Mouse (Mus musculus): ENCODE measurements around the gene Chchd6.

Gene Chchd6

DNA sequence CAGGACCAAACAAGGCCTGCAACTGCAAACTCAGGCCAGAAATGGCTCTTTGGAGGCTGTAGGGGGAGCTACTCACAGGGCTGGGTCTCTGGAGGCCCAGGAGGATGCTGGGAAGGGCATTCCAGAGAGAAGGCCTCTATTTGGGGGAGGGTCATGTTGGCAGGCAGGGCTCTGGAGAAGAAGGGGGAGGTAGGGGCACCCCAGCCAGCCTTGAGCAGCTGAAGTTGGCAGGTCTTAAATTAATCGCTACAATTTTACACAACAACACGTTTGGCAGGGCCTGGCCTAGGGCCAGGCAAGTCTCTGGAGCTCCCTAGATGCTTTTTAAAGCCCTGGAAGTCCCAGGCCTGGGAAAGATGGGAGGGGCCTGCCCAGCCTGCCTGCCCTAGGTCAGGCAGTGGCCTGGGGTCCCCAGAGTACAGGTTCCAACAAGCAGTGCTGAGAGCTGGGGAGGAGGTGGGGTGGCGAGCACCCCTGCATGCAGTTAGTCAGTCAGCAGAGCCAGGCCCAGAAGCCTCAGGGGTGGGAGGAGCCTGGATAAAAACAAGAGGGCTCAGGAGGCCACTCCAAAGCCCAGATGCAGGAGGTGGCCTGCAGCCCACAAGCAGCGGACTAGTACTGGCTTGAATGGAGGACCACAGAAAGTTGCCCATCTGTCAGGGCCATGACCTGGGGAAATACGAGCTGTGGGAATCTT is 243.9 kb downstream of the Chchd6 start:
- DNase-seq: peak; percentile 54 to 83

DNA sequence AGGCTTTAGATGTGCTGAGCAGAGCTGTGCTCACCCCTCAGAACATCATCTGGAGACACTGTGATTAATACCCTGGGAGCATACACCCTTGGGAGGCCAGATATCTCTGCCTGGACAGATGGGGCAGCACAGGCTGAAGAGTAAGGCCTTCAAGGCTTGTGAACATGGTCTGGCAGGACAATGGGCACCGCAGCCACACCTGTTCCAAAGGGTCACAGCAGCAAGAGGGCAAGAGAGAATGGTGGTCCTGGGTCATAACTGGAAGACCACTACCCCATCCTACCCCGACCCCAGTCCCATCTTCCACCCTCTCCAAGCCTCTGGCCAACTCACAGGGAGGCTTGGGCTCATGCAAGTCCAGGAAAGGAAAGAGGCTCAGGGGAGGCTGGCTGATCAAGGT is 244.9 kb downstream of the Chchd6 start:
- DNase-seq: no peak

DNA sequence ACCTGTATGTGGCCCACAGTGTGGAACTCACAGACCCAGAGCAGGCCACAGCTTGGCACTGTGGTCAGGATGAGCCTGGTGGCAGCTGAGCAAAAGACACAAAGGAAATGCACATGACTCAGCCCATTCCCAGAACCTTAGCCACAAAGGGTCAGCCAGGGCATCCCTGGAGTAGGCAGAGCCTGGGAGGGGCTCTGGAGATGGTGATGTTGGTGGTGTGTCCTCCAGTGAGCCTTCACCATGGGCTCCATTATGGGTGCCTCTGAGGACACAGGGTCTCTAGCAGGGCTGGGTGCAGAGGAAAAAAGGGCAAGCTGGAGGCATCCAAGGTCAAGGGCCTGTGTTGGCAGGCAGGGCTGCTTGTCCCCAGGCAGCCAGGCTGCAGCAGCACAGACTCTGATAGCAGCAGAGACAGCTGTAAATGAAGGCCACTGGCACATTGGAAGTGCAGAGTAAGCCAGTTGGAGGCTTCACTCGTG is 245.4 kb downstream of the Chchd6 start:
- no peak for DNase-seq

DNA sequence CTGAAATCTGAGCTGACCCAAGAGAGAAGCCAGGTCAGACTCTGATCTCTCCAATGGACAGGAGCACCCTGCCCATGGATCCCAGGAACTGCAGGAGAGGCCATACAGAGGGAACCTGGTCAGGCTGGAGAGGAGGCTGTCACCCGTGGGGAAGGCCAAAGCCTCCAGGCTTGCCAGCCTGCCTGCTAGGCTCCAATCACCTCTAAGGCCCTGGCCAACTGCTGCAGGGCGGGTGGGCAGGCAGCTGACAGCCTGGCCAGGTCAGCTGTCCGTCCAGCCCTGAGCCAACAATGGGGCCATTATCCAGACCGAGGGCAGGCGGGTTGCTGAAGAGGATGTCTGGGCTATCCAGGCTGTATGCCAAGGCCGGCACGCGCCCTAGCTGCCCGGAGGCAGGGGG is 247.1 kb downstream of the Chchd6 start:
- peak in 1 of 2 experiments; percentile 57 for DNase-seq

DNA sequence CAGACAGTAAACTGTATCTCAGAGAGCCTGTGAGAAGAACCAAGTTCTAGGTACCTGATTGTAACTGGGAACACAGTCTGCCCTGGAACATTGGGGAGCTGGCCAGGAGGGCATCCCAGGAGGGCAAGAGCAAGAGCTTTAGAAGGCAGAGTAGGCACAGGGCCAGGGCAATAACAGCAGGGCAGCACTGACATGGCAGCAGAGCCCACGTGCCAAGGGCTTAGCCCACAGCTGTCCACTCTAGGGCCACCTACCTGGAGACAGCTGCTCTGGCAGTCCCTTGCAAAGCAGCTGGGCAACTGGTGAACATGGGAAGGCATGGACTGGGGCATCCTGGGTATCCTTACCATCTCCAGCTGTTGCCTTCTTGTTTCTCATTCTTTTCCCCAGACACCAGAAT is 247.7 kb downstream of the Chchd6 start:
- no peak for DNase-seq

DNA sequence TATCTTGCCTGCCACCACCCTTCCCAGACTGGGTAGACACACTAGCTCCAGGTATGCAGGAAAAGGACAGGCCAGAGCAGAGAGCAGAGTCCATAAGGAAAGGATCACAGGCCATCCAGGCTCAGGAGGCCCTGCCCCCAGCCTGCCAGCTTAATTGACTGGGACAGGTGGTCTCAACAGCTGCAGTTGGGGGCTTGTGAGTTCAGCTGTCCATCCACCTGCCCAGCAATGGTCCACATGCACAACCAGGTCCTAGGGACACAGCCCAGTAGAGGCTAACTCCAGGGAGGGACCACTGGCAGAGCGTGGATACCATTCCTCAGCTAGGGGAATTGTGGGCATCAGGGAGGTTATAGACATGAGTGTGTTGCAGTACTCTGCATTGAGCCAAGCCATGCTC is 249.6 kb downstream of the Chchd6 start:
- no peak for DNase-seq

DNA sequence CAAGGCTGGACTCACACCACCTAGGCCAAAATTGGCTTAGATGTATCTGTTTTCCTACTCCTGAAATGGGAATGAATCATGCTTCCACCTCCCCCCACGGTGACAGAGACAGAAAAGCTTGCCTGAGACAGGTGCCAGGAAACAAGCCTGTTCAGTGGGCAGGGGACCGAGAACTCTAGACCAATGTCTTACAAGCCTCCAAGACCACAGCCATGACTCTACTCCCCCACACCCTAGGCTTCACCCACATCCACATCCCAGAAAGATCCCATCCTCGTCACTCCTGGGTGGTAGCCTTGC is 250.0 kb downstream of the Chchd6 start:
- no peak for DNase-seq

DNA sequence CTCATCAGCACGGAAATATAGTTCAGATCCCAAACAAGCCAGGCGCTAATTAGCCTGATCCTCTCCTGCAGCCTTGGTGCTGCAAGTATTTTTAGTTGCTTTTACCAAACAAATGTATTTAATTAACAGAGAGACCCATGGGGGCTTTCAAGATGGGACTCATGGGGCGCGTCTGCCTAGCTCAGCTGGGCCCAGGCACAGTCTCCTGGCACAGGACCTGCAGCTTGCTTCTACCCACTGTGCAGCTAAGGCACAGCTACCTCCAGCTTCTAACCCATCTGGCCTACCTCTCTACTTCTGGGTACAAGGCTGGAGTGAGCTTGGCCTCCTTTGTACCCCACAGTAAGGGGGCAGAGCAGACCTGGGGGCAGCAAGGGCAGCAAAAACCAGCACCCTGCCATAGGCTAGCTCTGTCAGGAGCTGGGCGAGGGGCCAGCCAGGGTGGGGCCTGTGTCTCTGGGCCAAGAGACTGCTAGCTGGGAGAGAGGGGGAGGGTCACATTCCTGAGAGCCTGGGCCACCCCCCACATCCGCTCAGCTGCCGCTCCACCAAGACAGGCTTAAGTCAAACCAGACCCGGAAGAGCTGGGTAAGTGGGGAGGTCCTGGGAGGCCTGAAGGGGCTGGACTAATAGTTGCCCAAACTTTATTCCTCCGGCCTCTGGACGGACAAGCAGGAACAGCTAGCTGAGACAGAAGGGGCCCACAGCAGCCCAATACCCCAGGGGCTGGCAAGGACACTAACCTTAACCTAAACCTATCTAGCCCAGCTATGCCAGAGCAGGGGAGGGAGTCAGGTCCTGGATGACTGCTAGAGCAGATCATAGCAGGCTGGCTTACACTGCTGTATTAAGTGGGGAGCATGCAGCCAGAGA is 250.6 kb downstream of the Chchd6 start:
- DNase-seq: peak; percentile 94 to 97

DNA sequence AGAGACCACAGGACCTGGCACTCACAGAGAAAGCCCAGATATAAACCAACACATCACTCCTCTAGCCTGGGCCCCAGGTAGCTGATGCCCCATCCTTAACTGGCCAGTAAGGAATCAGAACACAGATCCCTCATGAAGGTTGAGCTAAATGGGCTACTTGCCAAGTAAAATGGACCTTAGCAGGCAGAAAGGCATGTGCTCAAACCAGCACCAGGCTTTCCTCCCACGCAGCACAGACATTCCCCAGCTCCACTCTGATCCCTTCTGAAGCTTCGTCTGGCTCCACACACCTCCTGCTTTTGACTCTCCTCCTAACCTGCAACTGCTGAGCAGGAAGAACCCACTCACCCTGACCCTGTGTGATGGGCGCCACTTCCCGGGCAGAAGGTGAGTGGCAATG is 253.5 kb downstream of the Chchd6 start:
- no peak for DNase-seq

DNA sequence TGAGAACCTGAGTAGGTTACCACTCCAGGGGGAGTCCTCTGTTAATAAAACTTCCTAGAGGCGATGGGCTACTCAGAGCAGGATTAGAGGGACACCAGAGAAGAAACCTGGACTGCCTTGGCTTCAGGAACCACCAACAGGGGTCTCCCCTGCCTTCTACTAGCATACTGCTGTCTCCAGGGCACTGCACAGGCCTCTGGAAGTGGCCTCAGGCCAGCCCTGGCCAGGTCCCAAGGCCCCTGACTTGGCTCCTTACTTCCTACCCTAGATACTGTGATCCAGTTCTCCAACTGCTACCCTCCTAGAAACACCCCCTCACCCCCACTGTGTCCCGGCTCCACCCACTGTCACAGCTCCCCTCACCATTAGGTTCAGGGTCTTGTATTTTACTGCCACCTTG is 256.0 kb downstream of the Chchd6 start:
- peak; percentile 61 to 82 for DNase-seq

DNA sequence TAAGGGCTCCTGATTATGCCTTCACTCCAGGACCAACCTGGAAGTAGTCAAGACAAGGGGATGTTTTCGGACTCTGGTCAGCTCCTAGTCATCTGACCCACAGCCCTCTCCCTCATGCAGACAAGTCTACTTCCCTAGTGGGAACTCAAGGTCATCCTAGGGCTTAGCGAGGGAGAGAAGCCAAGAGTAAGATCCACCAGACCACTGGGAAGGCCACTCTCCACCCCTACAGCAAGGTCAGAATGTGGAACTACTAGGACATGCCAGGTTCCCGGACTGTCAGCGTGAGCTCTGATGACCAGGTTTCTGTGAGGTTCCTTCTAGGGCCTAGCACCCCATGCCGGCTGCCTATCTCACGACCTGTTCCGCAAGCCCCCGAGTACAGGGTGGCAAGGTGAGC is 256.7 kb downstream of the Chchd6 start:
- DNase-seq: no peak

DNA sequence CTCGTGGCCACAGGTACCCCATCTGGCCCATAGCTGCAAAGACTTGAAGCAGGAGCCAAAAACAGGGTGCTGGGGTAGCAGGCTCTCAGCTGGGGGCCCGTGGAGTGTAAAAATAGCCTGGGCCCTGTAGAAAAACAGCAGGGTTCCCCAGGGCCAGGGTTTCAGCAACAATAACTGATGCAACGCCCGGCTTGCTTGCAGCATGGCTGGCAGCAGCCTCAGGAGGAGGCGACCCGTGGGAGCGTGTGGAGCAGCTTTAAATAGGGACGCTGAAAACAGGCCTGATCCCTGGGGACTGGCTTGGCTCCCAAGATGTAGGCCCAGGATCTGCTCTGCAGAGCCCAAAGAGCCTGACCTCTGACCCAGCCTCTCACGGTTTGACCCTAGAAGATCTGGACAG is 257.9 kb downstream of the Chchd6 start:
- DNase-seq: no peak

DNA sequence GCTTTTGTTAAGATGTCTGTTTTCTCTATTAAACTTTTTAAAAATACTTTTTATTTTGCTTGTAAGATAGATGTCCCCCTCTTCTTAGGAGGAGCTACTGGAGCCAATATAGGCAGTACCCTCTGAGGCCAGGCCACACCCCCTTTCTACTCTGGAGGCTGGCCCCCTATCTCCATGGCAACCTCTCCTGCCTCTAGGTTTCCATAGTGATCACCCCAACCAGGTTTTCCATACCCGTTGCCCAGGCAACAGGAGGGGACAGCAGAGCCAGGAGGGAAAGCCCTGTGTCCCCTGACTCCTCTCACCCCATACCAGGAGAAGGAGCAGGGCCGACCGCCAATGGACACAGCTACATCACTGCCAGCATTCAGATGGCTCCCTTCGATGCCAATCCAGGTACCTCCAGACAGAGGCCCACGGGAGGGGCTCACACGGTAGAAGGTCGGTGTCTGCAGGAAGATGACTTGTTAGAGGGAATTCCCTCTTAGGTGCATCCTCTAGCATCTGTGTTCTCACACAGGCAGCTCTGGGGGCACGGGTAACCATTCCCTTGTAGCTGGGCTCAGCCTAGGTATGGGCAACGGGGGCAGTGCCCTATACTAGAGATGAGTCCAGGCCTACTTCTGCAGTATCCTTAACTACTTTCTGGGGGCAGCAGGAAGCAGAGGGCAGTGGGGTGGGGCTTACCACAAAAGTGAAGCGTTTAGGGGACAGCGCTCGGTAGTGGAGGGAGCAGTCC is 261.3 kb downstream of the Chchd6 start:
- DNase-seq: no peak
